Mouse (Mus musculus) right cerebral cortex, postnatal 4 days (tissue): ENCODE measurements around the gene Ccdc149.

Experiments
- DNase-seq: peaks from one replicate; pipeline ENCODE4 v3.0.0-alpha.2; 2022

Ccdc149 gene

DNA sequence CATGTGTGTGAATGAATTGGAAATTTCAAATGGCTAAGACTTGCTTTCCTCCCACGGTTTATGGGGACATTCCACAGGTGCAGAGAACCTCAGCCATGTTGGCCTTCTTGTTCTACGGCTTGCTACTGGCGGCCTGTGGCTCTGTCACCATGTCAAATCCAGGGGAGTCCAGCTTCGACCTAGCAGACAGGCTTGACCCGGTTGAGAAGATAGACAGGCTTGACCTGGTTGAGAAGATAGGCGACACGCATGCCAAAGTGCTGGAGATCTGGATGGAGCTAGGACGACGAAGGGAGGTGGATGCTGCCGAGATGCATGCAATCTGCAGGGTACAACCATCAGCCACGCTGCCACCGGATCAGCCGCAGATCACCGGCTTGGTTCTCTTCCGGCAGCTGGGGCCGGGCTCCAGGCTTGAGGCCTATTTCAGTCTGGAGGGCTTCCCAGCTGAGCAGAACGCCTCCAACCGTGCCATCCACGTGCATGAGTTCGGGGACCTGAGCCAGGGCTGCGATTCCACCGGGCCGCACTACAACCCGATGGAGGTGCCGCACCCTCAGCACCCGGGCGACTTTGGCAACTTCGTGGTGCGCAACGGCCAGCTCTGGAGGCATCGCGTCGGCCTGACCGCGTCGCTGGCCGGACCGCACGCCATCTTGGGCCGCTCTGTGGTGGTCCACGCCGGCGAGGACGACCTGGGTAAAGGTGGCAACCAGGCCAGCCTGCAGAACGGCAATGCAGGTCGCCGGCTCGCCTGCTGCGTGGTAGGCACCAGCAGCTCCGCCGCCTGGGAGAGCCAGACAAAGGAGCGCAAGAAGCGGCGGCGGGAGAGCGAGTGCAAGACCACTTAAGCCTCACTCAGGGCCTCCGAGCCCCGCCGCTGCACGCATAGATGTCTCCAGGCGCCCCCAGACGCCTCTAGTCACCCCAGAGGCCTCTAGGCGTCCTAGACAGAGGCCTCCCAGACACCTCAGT lies 103.2 kb downstream of the Ccdc149 start:
- DNase-seq = peak; percentile 30

DNA sequence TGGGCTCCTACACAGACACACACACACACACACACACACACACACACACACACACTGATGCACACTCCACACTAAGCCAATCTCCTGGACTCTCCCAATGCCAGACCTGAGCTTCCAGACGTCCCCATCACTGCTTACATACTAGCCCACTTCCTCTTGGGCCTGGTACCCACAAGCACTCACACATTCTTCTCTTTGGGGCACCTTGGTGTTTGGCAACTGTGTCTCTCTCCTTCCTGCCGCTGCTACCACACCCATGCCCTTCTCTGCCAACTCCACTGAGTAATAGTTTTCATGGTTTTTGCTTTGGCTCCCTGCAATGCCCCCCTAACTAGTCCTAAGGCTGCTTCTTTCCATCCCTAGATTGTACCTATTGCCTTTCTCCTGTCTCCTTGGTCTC lies 104.7 kb downstream of the Ccdc149 start:
- DNase-seq = no peak

DNA sequence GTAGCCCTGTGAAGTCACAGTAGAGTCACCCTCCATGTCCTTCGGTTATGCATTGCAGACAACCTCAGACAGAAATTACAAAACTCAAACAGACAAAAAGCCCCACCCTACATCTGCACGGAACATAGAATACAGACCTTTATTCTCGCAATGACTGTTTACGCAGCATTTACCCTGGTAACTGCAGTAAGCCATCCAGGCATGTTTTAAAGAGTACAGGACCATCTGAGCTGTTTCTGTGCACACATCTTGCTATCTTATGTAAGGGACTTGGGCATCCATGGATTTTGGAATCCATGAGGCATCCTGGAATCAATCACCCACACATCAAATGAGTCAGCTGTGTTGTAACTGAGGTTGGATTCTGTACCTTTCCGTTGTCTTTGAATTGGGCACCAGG lies 105.4 kb downstream of the Ccdc149 start:
- no peak for DNase-seq

DNA sequence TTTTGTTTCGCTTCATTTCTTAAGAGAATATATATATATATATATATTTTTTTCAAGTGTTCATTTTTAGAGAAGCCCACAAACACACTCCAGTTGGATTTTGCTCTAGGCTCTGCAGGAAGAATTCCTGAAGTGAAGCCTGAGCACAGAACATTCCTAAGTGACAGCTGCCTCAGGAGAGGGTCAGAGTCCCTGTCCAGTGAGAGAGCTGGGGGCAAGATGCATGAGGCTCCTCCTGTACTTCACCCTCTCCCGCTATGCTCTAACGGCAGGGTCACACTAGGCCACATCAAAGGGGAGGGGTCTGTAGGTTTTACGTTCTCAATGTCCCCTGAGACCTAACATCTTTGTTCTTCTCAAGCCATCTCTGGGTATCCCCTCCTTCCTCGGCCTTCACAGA lies 106.8 kb downstream of the Ccdc149 start:
- DNase-seq = no peak

DNA sequence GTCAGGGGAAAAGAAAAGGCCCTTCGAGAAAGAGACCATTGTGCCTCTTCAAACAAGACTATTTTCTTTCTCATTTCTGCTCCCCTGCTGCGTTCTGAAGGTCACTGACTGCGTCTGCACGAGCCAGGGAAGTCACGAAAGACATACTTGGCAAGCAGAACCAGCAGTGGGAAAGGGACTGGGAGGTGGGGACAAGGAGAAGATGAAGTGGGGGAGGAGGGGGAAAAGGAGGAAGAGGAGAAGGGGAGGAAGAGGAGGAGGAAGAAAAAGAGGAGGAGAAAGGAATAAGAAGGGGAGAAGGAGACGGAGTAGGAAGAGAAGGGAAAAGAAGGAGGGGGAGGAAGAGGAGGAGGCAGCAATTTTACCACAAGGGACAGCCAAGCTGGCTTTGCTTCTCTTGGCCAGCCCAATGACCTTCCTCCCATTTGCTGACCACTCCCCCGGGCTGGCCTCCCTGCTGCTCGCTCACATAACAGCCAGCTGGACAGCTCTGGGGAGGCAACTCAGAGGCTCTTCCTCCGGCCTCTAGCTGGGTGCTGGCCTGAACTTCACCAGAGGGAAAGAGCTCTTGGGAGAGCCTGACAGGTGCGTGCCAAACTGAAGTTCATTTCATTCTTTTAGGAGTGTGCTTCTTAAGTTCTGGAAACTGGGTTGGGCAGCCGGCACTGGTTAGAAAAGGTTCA lies 107.7 kb downstream of the Ccdc149 start, which contains the start of gene Sod3:
Sod3 (plus strand) TSS at position 324 of the 683 bp plus-strand sequence.
- no peak for DNase-seq

DNA sequence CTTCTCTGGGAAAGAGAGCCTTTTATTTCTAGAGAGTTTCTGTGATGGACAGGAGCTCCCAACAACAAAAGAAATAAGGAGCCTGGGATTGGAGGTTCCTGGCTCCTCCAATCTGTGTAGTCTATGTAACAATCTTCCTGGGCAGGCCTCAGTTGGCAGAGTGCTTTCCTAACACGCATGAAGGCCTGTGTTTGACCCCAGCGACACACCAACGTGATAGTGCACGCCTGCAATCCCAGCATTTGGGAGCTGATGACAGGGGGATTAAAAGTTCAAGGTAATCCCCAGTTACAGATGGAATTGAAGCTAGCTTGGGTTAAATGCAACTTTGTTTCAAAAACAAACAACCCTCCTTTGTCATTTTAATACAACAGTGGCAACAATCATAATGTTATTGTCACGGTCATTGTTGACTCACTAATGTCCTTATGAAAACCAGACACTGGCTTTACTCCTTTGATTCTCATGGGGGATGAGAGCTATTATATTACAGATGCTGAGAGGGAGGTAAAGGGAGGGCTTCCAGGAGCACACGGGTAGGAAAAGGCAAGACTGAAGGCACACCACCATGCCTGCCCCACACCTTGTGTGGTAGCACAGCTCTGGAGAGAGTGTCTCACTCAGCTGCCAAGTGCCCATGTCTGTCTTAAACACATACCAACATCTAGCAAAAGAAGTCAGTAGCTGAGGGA lies 108.4 kb downstream of the Ccdc149 start:
- DNase-seq = no peak

DNA sequence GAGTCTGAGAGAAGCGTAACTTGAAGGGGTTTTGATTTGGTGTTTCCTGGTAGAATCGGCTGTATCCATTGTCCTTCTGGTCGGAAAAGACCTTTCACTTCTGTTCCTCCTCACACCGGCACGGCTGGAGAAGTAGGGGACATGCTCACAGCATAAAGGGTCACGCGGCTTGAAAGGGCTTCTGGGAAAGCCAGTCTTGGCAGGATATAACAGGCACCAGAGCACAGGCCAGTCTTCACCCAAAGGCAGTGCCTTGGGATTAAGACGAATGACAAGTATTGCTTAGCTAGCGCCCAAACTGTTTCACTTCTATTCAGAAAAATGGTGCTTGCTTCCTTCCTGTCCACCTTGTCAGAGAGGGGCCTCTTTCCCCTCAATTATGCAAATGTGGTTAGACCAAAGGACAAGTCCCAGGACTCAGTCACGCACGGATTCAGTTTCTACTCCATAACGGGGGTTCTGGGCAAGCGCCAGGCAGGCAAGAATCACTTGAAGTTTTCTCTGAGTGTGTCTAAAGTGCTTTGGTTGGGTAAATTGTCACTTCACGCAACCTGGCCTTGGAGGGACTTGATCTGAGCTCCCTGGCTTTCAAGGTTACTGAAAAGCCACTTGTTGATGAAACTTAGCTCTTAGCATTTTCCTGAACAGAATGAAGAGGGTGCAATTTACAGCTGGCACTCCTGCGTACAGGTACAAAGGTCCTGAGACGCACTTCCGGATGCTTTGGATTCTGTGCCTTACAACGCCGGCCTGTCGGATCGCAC lies 110.9 kb downstream of the Ccdc149 start:
- no peak for DNase-seq

DNA sequence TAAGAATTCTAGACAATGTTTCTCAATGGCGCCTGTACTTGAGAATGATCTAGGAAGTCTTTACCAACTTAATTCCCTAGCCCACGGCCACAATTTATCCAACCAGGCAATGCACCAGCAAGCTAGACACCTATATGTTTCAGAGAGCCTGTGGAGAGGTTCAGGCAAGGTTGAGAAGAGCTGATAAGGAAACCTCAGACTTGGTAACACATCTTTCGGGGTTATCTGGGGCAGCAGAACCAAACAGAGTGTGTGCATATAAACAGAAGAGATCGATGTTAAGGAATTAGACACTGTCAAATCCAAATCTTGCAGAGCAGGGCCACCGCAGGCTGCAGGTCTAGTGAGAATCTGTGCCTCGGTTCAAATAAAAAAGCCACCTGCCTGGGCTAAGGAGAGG lies 113.2 kb downstream of the Ccdc149 start:
- DNase-seq = no peak

DNA sequence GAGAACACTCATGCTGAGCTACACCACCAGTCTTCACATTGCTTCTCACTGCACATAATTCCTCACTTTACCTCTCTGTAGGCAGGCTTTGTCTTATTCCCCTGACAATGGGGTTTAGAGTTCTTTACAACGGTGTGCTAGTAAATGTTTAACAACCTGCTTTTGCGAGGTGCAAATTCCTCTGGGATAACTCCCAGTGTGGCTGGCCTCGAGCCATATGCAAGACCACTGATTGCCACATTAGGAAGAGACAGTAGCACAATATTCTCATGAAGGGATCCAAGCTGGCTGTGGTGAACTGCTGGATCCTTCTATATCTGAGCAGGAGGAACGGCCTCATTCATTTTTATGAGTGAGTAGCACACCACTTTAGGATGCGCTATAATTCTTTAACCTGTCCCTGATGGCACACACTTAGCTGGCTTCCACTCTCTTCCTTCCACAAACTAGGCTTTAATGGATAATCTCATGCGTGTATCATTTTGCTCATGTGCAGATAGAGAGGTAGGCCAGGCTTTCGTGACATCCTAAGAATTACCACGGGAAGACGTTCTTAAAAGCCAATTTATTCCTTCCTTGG lies 114.1 kb downstream of the Ccdc149 start:
- DNase-seq = no peak

DNA sequence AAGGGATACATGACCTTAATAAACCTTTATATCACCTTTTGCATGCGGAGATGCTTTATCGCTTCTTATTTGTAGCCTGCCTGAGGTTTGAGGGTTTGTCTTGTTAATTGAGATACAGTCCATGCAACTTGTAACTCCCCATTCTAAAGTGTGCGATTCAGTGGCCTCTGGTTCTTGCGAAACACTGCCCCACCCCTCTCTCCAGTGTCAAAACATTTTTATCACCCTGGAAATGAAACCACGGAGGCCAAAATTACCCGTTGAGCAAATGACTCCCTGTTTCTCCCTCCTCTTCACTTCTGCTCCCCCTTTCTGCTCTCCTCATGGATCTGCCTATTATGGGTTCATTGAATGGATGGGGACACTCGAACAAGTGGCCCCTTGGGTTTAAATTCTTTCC lies 115.7 kb downstream of the Ccdc149 start:
- no peak for DNase-seq

DNA sequence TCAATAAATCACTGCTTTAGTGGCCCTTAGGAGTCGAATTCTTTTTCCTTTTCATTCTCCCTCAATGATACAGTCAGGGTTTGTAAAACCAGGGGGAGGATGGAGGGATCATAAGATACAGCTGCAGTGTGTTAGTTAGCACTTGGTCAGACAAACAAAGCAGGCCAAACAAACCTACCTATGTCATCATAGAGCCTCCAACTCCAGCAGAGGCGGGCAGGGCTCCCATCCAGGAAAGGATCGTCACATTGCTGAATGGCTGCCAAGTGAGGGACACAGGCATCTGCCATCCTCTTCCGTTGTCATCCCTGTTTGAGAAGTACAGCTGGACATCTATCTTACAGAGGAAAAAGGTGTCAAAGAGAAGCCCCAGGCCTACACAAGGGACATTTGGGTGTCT lies 116.9 kb downstream of the Ccdc149 start:
- DNase-seq = no peak

DNA sequence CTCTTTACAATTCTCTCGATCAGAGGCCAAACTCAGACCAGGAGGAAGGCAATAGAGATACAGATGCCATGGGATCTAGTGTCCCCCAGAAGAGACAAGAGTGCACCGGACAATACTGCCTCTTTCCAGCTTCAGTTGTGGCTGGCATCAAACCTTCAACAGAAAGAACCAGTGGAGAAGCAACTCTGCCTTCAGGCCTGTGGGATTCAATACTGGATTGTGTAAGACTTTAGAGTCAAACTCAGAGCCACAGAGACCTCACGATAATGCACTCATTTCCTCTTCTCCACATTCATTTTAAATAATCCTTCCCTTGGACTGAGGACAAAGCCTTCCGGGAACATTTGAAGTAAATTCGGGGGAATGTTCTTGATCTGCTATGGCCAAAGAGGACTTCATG lies 118.6 kb downstream of the Ccdc149 start:
- no peak for DNase-seq

DNA sequence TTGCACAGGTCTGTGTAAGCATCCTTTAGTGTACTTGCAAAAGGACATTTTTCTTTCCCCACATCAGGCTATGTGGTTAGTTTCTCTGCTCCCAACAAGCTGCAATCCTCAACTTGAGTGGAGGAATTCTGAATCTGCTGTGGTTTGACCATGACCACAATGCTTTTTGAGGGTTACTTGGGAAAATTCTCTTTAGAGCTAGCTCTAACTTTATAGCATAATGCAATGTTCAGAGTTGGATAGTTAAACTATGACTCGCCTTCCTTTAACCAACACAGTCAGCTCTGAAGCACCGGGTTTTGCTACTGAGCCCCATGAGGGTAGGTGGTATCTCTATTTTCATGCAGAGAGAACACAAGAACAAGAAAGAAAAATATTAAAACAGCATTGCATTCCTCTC lies 119.8 kb downstream of the Ccdc149 start:
- DNase-seq = no peak

DNA sequence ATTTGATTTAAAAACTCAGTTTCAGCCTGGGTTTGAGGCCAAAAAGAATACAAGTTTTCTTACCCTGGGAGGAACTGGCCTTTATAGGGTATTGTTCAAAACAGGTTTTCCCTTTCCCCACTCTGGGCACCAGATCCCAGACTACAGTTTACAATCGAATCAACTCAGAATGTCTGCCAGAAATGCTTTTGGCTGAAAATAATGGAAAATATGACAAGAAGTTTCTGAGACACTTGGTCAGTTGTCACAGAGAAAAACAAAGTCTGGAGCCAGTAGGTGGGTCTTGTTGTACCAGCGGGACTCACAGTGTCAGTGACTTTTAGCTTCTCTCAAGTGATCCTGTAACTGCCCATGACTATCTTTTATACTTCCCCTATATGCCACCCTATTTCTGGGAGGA lies 120.9 kb downstream of the Ccdc149 start:
- no peak for DNase-seq

DNA sequence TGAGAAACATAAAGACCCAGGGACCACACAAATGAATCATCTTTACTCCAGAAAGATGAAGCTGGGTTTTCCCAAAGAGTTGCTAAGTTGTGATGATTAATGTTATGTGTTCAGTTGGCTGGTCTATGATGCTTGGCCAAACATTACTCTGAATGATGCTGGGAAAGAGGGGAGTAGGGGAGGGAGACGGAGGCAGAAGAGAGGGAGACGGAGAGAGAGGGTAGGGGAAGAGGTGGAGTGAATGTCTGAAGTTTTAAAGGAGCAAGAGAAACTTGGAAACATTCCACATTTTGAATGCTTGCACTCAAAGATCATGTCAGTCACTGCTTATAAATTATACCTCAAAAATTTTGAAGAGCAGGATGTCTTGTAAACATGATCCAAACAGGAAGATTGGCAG lies 124.4 kb downstream of the Ccdc149 start:
- DNase-seq = no peak

DNA sequence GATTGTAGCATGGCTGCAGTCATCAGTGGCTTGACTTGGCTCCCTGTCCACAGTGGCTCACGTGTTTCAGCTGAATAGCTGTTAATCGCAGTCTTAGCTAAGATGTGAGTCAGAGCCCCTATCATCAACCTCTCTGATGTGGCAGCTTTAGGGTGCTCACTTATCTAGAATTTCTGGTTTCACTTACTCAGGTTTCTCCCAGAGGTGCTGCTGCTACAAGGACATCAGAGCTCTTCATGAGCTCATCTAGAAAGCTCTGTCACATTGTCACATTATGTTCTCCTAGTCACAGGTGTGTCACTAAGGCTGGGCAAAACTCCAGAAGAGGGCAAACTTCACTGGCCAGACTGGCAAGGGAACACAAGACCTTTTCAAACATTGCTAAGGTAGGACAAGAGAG lies 132.2 kb downstream of the Ccdc149 start:
- no peak for DNase-seq

DNA sequence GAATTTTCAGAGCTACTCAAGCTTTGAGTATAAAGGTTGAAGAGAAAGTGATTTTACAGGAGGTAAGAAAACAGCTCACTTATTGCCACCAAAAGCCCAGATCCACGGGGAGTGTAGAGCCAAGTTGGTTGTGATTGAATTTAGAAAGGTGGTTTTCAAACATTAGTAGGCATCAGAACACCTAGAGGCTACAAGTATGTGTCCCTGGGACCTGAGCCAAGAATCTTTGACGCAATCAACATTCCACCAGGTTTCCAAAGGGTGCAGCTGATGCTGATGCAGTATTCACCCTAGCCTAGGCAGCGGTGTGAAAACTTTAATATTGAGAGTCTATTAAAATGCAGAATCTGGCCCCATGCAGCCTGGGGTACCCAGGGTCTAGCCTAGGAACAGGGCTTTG lies 135.7 kb downstream of the Ccdc149 start:
- DNase-seq = no peak

DNA sequence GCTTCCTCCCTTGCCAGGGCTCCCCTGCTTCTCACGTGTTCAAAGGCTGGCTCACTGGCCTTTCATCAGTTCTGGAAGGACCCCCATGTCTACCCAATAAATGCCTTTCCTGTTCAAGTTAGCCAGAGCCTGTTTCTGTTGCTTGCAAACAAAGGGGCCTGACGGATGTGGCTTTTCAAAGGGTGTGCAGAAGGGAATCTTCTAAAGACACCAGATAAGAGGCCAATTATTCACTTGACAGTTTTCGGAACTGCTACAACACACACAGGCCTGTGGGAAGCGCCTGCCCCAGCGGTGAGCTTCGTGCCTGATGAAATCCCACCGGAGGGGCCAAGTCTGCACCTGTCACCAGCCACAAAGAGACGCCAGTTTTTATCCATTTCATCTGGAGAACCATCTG lies 139.2 kb downstream of the Ccdc149 start:
- DNase-seq = no peak
